Mouse (Mus musculus) stomach, embryonic 15.5 days (tissue): ENCODE measurements around the gene Slc45a3. TPM values are rescaled to one million over a fixed set of nuclear protein-coding genes. Genes with fewer than 3 reads are reported as not detected.
A peak's percentile ranks its signal among the peaks of the same experiment; 100 is the strongest.

Experiments used
- ATAC-seq: fragments of 200-750 bp; cut with Nextera tagmentation; 2 replicates; pipeline ENCODE4 v1.8.0; 2017; ENCODE audit warnings: low read depth, moderate number of reproducible peaks, moderate TSS enrichment; ENCODE audit not compliant: insufficient read depth, low FRiP score
- H3K27ac ChIP-seq: fragments of 300-500 bp; sonication (generic); 2 replicates; pipeline ENCODE4 v1.5.1; 2015; ENCODE audit warnings: mild to moderate bottlenecking, inconsistent platforms
- H3K27me3 ChIP-seq: fragments of 300-500 bp; sonication (generic); replicated peaks from 2 replicates; pipeline ENCODE4 v1.6.1; 2015; ENCODE audit warnings: inconsistent platforms
- H3K36me3 ChIP-seq: fragments of 300-500 bp; sonication (generic); 2 replicates; pipeline ENCODE4 v1.6.1; 2015; ENCODE audit warnings: inconsistent platforms
- H3K4me1 ChIP-seq: fragments of 300-500 bp; sonication (generic); 2 replicates; pipeline ENCODE4 v1.6.1; 2015; ENCODE audit warnings: inconsistent platforms
- H3K4me2 ChIP-seq: fragments of 300-500 bp; sonication (generic); 2 replicates; pipeline ENCODE4 v1.6.1; 2015; ENCODE audit warnings: mild to moderate bottlenecking, inconsistent platforms
- H3K4me3 ChIP-seq: fragments of 300-500 bp; sonication (generic); replicated peaks from 2 replicates; pipeline ENCODE4 v1.5.1; 2015; ENCODE audit warnings: inconsistent platforms
- H3K9ac ChIP-seq: fragments of 300-500 bp; sonication (generic); 2 replicates; pipeline ENCODE4 v1.6.1; 2015; ENCODE audit warnings: inconsistent platforms
- H3K9me3 ChIP-seq: fragments of 300-500 bp; sonication (generic); 2 replicates; pipeline ENCODE4 v1.6.1; 2016; ENCODE audit warnings: inconsistent platforms
- WGBS: fragments of 180-500 bp; shearing (Covaris S2); methylation state at CpG from one replicate; pipeline ENCODE4 v1.1.7; 2015; 5-methylcytosine and 5-hydroxymethylcytosine counted together
- polyA plus RNA-seq: library from polyadenylated mRNA; unstranded; fragments of >200 nt; fragmentation: Nextera tagmentation; extraction: Ambion mirVana; gene quantifications from 2 replicates; pipeline ENCODE4 v1.2.1, GENCODE M21; 2015

The Slc45a3 gene
- polyA plus RNA-seq, 1 experiment from 2014 or later = 6.0 TPM

- Histone ChIP-seq H3K27ac (peak overlapping the region; percentile 21; the same call in 1 of the 2 replicates), H3K4me2 (no peak overlapping the region), H3K27me3 (no peaks in the 10 kb centered on the region), H3K4me1 (peaks cover 9% of the 10 kb centered on the region; the same call in 1 of the 2 replicates), H3K4me3 (no peak overlapping the region), H3K9me3 (no peaks in the 10 kb centered on the region), H3K9ac (no peak overlapping the region), H3K36me3 (no peaks in the 10 kb centered on the region)
- no peak for ATAC-seq
- WGBS = 80% methylated on average over 11 of the region's 11 CpGs
Observed at GRCm38 (mm10) chr1:131946462-131947215, 16.1 kb upstream of the Slc45a3 start.

- 33% methylated on average over 1 of the region's 1 CpGs for WGBS
- Histone ChIP-seq H3K4me3 (no peak overlapping the region), H3K4me1 (peaks cover 9% of the 10 kb centered on the region; the same call in 1 of the 2 replicates), H3K36me3 (no peaks in the 10 kb centered on the region), H3K9me3 (no peaks in the 10 kb centered on the region), H3K27ac (no peak overlapping the region), H3K9ac (no peak overlapping the region), H3K4me2 (no peak overlapping the region), H3K27me3 (no peaks in the 10 kb centered on the region)
- no peak for ATAC-seq
Observed at GRCm38 (mm10) chr1:131947997-131948525, 14.7 kb upstream of the Slc45a3 start.

GRCm38 (mm10) chr1:131954242-131954865, 8.4 kb upstream of the Slc45a3 start:
- H3K4me3 ChIP-seq = no peak overlapping the region
- whole genome bisulfite sequencing = 77% methylated on average over 12 of the region's 12 CpGs
- H3K4me1 ChIP-seq = no peaks in the 10 kb centered on the region
- no peak for ATAC-seq
- H3K27ac ChIP-seq = no peak overlapping the region
- H3K27me3 ChIP-seq = no peaks in the 10 kb centered on the region; the same call in 1 of the 2 replicates
- H3K4me2 ChIP-seq = no peak overlapping the region
- H3K9ac ChIP-seq = no peak overlapping the region
- no peaks in the 10 kb centered on the region for H3K36me3 ChIP-seq
- no peaks in the 10 kb centered on the region for H3K9me3 ChIP-seq

GRCm38 (mm10) chr1:131955131-131955757, 7.5 kb upstream of the Slc45a3 start:
- 33% methylated on average over 3 of the region's 3 CpGs for WGBS
- no peak overlapping the region for H3K4me2 ChIP-seq
- no peak overlapping the region for H3K27ac ChIP-seq
- no peaks in the 10 kb centered on the region for H3K4me1 ChIP-seq
- no peaks in the 10 kb centered on the region for H3K36me3 ChIP-seq
- H3K27me3 ChIP-seq = no peaks in the 10 kb centered on the region; the same call in 1 of the 2 replicates
- no peak overlapping the region for H3K4me3 ChIP-seq
- no peak for ATAC-seq
- no peak overlapping the region for H3K9ac ChIP-seq
- H3K9me3 ChIP-seq = no peaks in the 10 kb centered on the region

DNA sequence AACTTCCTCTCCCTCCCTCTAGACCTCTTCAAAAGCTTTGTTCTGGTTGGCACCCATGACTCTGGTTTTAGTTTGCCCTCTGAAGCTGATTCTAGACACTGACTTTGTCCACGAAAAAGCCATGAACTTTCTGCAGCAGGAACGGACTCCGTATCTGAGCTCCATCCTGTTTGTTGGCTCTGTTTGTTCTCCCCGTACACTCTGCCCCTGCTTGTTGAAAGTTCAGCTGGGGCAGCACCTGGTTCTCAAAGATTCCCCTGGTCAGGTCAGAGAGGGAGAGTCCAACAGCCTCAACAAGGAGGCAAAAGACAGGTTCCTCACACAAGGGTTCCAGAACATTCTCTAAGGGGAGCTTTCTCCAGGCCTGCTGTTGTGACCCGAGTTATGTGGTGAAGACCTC, 5.4 kb upstream of the Slc45a3 start:
- Histone ChIP-seq H3K4me2 (no peak overlapping the region), H3K4me3 (no peak overlapping the region), H3K27me3 (peaks cover 9% of the 10 kb centered on the region; the same call in 1 of the 2 replicates), H3K9ac (no peak overlapping the region), H3K36me3 (no peaks in the 10 kb centered on the region), H3K27ac (no peak overlapping the region), H3K4me1 (no peaks in the 10 kb centered on the region), H3K9me3 (no peaks in the 10 kb centered on the region)
- ATAC-seq = no peak
- WGBS = 57% methylated on average over 5 of the region's 5 CpGs

GRCm38 (mm10) chr1:131961004-131961403, 1.8 kb upstream of the Slc45a3 start:
- WGBS = 53% methylated on average over 2 of the region's 2 CpGs
- H3K4me3 ChIP-seq = no peak overlapping the region
- peaks cover 21% of the 10 kb centered on the region for H3K27me3 ChIP-seq
- H3K36me3 ChIP-seq = no peaks in the 10 kb centered on the region
- no peak overlapping the region for H3K27ac ChIP-seq
- no peaks in the 10 kb centered on the region for H3K9me3 ChIP-seq
- H3K4me2 ChIP-seq = no peak overlapping the region
- no peak for ATAC-seq
- H3K9ac ChIP-seq = no peak overlapping the region
- peaks cover 7% of the 10 kb centered on the region for H3K4me1 ChIP-seq

DNA sequence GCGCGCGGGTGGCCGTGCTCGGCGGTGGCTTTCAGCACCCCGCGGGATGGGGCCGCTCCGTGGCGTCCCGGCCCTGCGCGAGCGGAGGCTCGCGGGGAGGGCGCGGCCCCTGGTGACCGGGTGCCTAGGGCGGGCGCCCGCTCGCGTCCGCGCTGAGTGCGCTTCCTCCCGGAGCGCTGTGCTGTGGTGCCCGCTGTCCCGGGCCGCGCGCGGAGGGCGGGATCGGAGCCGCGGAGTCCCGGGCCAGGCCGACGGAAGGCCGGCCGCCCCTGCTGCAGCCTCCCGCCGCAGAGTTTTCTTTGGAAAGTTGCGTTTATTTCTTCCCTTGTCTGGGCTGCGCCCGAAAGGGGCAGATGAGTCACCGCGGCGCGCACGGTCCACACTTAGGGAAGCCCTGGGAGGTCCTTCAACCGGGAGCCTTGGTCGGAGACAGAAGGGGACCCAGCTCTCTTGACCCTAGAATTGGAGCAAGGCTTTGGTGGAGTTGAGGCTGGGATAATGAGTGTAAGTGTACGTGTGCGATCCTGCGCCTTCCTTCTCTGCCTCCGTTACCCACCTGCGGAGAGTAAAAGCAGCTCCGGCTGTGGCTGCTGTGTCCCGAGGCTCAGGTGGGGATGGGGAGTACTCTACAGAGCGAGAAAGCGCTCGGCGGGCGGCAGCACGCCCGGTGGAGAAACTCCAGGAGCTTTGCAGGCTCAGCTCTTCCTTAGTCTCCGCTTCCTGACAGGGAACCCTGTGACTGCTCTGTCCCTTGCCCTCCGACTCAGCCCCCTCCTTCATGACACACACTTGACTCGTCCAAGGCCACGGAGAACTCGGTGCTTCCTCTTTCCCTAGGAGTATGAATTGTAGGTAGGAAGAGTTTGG, 551 bp downstream of the Slc45a3 start:
- 1% methylated on average over 76 of the region's 76 CpGs for WGBS
- H3K4me2 ChIP-seq = peak overlapping the region; percentile 99
- H3K9ac ChIP-seq = peak overlapping the region; percentile 41
- peaks cover 7% of the 10 kb centered on the region for H3K4me1 ChIP-seq
- no peaks in the 10 kb centered on the region for H3K36me3 ChIP-seq
- no peaks in the 10 kb centered on the region for H3K9me3 ChIP-seq
- H3K27ac ChIP-seq = no peak overlapping the region
- ATAC-seq = peak; percentile 65
- H3K4me3 ChIP-seq = peak overlapping the region; percentile 73
- peaks cover 21% of the 10 kb centered on the region for H3K27me3 ChIP-seq

GRCm38 (mm10) chr1:131964100-131964499, 1.3 kb downstream of the Slc45a3 start:
- peaks cover 21% of the 10 kb centered on the region for H3K27me3 ChIP-seq
- no peak for ATAC-seq
- no peak overlapping the region for H3K9ac ChIP-seq

GRCm38 (mm10) chr1:131964580-131964979, 1.8 kb downstream of the Slc45a3 start:
- peaks cover 21% of the 10 kb centered on the region for H3K27me3 ChIP-seq
- no peak overlapping the region for H3K4me3 ChIP-seq
- no peaks in the 10 kb centered on the region for H3K36me3 ChIP-seq
- no peak overlapping the region for H3K27ac ChIP-seq
- H3K9ac ChIP-seq = no peak overlapping the region
- 81% methylated on average over 7 of the region's 7 CpGs for WGBS
- no peaks in the 10 kb centered on the region for H3K9me3 ChIP-seq
- peaks cover 7% of the 10 kb centered on the region for H3K4me1 ChIP-seq
- ATAC-seq = no peak
- H3K4me2 ChIP-seq = no peak overlapping the region

More at GRCm38 (mm10) chr1:131964100-131964499, 1.3 kb downstream of the Slc45a3 start:
- Histone ChIP-seq H3K4me2 (peak overlapping the region; percentile 99), H3K36me3 (no peaks in the 10 kb centered on the region), H3K9me3 (no peaks in the 10 kb centered on the region), H3K27ac (no peak overlapping the region), H3K4me1 (peaks cover 7% of the 10 kb centered on the region), H3K4me3 (peak overlapping the region; percentile 73)
- WGBS = 49% methylated on average over 5 of the region's 5 CpGs

- H3K36me3 ChIP-seq = no peaks in the 10 kb centered on the region
- H3K4me3 ChIP-seq = no peak overlapping the region
- no peak overlapping the region for H3K27ac ChIP-seq
- H3K9ac ChIP-seq = no peak overlapping the region
- H3K4me2 ChIP-seq = no peak overlapping the region
- WGBS = 46% methylated on average over 5 of the region's 5 CpGs
- peaks cover 12% of the 10 kb centered on the region for H3K4me1 ChIP-seq
- no peak for ATAC-seq
- peaks cover 21% of the 10 kb centered on the region for H3K27me3 ChIP-seq
- no peaks in the 10 kb centered on the region for H3K9me3 ChIP-seq
Observed at GRCm38 (mm10) chr1:131965818-131966217, 3.1 kb downstream of the Slc45a3 start.

- H3K9me3 ChIP-seq = no peaks in the 10 kb centered on the region
- H3K27ac ChIP-seq = no peak overlapping the region
- H3K36me3 ChIP-seq = no peaks in the 10 kb centered on the region
- H3K4me1 ChIP-seq = peaks cover 20% of the 10 kb centered on the region
- no peak overlapping the region for H3K4me2 ChIP-seq
- no peak overlapping the region for H3K4me3 ChIP-seq
- 69% methylated on average over 7 of the region's 7 CpGs for WGBS
- H3K9ac ChIP-seq = no peak overlapping the region
- ATAC-seq = no peak
- H3K27me3 ChIP-seq = peaks cover 13% of the 10 kb centered on the region
Observed at GRCm38 (mm10) chr1:131967336-131967735, 4.6 kb downstream of the Slc45a3 start.
